Comparison of ENCODE assay signal across 12 mouse cellular contexts in the genomic region with DNA sequence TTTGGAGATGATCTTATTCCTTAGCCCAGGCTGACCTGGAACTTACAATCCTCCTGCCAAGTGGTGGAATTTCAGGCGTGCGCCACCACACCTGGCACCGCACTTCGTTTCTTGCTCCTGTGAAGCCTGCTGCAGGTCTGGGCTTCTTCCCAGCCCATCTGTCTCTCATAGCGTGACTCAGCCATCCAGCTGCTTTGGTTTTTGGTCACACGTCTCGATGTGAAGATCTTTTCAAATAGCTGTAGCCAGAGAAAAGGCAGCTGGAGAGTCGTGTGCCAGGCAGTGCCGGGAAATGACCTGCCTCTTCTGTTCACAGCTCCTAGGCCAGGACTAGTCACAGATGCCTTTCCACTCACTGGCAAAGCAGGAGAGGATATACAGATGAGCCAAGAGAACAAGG. TPM values are rescaled to one million over a fixed set of nuclear protein-coding genes. Genes with fewer than 3 reads are reported as not detected.
DNase-seq lines count a peak whose midpoint lies in the region; ATAC-seq and TF ChIP-seq lines count a peak whose summit lies in the region.
"Had no signal": no experiment of that assay in that cellular context is flagged by ENCODE, and none has a peak within 500 bp of the region (broad histone marks: within the 10 kb centered on the region; RNA-seq: fewer than 3 reads in every experiment).

No protein-coding gene starts in this region.

- no peaks in the 10 kb centered on the region for H3K36me3 ChIP-seq in hindbrain, postnatal 0 days (ENCODE audit: insufficient read depth, low read length)
- H3K36me3 ChIP-seq in hindbrain, embryonic 10.5 days, result no peaks in the 10 kb centered on the region
- no peaks in the 10 kb centered on the region for H3K36me3 ChIP-seq in embryonic facial prominence, embryonic 15.5 days
- no peaks in the 10 kb centered on the region for H3K36me3 ChIP-seq in forebrain, postnatal 0 days (ENCODE audit: insufficient read depth)
- H3K36me3 ChIP-seq: embryonic facial prominence, embryonic 13.5 days; heart, embryonic 15.5 days had no signal

- DNase-seq in hindbrain, postnatal 0 days (ENCODE audit: low spot score), result peak; percentile 38
- DNase-seq in hindbrain, embryonic 10.5 days (ENCODE audit: low spot score), result no peak
- DNase-seq in left cerebral cortex, adult 18-20 months (ENCODE audit: low spot score in 2 of 2), result peak; percentile 70 to 71
- peak; percentile 47 to 78 for DNase-seq in lung, postnatal 4 days
- no peak for DNase-seq in forebrain, postnatal 0 days
- DNase-seq in cerebellum, postnatal 4 days (ENCODE audit: low spot score in 2 of 2), result no peak
- DNase-seq in neural tube, embryonic 10.5 days (ENCODE audit: extremely low spot score, low spot score), result no peak
- DNase-seq: kidney, postnatal 25 days; thymus, postnatal 14 days had no signal

- 53% methylated on average over 9 of the region's 9 CpGs for WGBS in hindbrain, postnatal 0 days
- 72% methylated on average over 9 of the region's 9 CpGs for WGBS in hindbrain, embryonic 10.5 days
- 34% methylated on average over 9 of the region's 9 CpGs for WGBS in embryonic facial prominence, embryonic 15.5 days
- WGBS in forebrain, postnatal 0 days, result 57% methylated on average over 9 of the region's 9 CpGs

- no peak for TF ChIP-seq CTCF in hindbrain, postnatal 0 days (IDR thresholded peaks at IDR 0.05; ENCODE audit: low read depth)
- TF ChIP-seq CTCF in forebrain, postnatal 0 days (IDR thresholded peaks at IDR 0.05; ENCODE audit: low read depth), result no peak

- H3K4me3 ChIP-seq in hindbrain, postnatal 0 days (ENCODE audit: low read length), result no peak overlapping the region
- H3K4me3 ChIP-seq in hindbrain, embryonic 10.5 days, result no peak overlapping the region
- no peak overlapping the region for H3K4me3 ChIP-seq in embryonic facial prominence, embryonic 15.5 days (replicated peaks)
- H3K4me3 ChIP-seq in forebrain, postnatal 0 days (ENCODE audit: low read depth, low read length), result no peak overlapping the region
- H3K4me3 ChIP-seq: embryonic facial prominence, embryonic 13.5 days; heart, embryonic 15.5 days had no signal

- no peaks in the 10 kb centered on the region for H3K9me3 ChIP-seq in hindbrain, postnatal 0 days (ENCODE audit: low read length)
- H3K9me3 ChIP-seq in hindbrain, embryonic 10.5 days, result no peaks in the 10 kb centered on the region
- H3K9me3 ChIP-seq in embryonic facial prominence, embryonic 15.5 days (replicated peaks), result no peaks in the 10 kb centered on the region
- H3K9me3 ChIP-seq in forebrain, postnatal 0 days (ENCODE audit: low read length), result no peaks in the 10 kb centered on the region
- H3K9me3 ChIP-seq: embryonic facial prominence, embryonic 13.5 days; heart, embryonic 15.5 days had no signal

- no peaks in the 10 kb centered on the region for H3K4me1 ChIP-seq in hindbrain, postnatal 0 days (ENCODE audit: insufficient read depth, low read length)
- no peaks in the 10 kb centered on the region for H3K4me1 ChIP-seq in hindbrain, embryonic 10.5 days (replicated peaks)
- peaks cover 16% of the 10 kb centered on the region for H3K4me1 ChIP-seq in embryonic facial prominence, embryonic 15.5 days
- no peaks in the 10 kb centered on the region for H3K4me1 ChIP-seq in forebrain, postnatal 0 days (ENCODE audit: insufficient read depth)
- H3K4me1 ChIP-seq: heart, embryonic 15.5 days had no signal

- no peak overlapping the region for H3K9ac ChIP-seq in hindbrain, postnatal 0 days (replicated peaks; ENCODE audit: low read length)
- H3K9ac ChIP-seq in embryonic facial prominence, embryonic 15.5 days, result no peak overlapping the region
- H3K9ac ChIP-seq in forebrain, postnatal 0 days, result no peak overlapping the region
- H3K9ac ChIP-seq: embryonic facial prominence, embryonic 13.5 days; heart, embryonic 15.5 days had no signal

- no peak overlapping the region for H3K27ac ChIP-seq in hindbrain, postnatal 0 days
- H3K27ac ChIP-seq in hindbrain, embryonic 10.5 days, result no peak overlapping the region
- H3K27ac ChIP-seq in embryonic facial prominence, embryonic 15.5 days (replicated peaks), result peak overlapping the region; percentile 39; the same call in 1 of the 2 replicates
- H3K27ac ChIP-seq in forebrain, postnatal 0 days (ENCODE audit: low read depth, low read length), result no peak overlapping the region
- H3K27ac ChIP-seq: embryonic facial prominence, embryonic 13.5 days; heart, embryonic 15.5 days had no signal

- ATAC-seq in hindbrain, postnatal 0 days, result no peak
- no peak for ATAC-seq in embryonic facial prominence, embryonic 15.5 days (ENCODE audit: insufficient number of reproducible peaks, low FRiP score, low TSS enrichment, low read depth)
- no peak for ATAC-seq in forebrain, postnatal 0 days

- H3K4me2 ChIP-seq in hindbrain, postnatal 0 days (ENCODE audit: low read depth, low read length), result no peak overlapping the region
- no peak overlapping the region for H3K4me2 ChIP-seq in embryonic facial prominence, embryonic 15.5 days (replicated peaks)
- no peak overlapping the region for H3K4me2 ChIP-seq in forebrain, postnatal 0 days (ENCODE audit: low read depth)
- H3K4me2 ChIP-seq: embryonic facial prominence, embryonic 13.5 days; heart, embryonic 15.5 days had no signal

- no peaks in the 10 kb centered on the region for H3K27me3 ChIP-seq in hindbrain, postnatal 0 days (ENCODE audit: insufficient read depth, low read length)
- H3K27me3 ChIP-seq in hindbrain, embryonic 10.5 days (ENCODE audit: insufficient read depth, poor library complexity, severe bottlenecking), result peaks cover 4% of the 10 kb centered on the region; the same call in 1 of the 2 replicates
- H3K27me3 ChIP-seq in embryonic facial prominence, embryonic 15.5 days, result no peaks in the 10 kb centered on the region
- no peaks in the 10 kb centered on the region; the same call in 1 of the 2 replicates for H3K27me3 ChIP-seq in forebrain, postnatal 0 days (ENCODE audit: insufficient read depth, low read length)

RNA-seq across cellular contexts. Expression of a gene that starts 10.7 kb away (rescaled TPM):
- total RNA-seq in hindbrain, postnatal 0 days (2014; rRNA removed), result 12.3 and 15.1 TPM in 2 replicates
- polyA plus RNA-seq in hindbrain, postnatal 0 days (2015; fragmentation: Nextera tagmentation; extraction: Ambion mirVana), result 17.6 and 19.8 TPM in 2 replicates
- polyA plus RNA-seq in hindbrain, embryonic 10.5 days (2016; fragmentation: Nextera tagmentation; extraction: Ambion mirVana), result 20.9 and 22.5 TPM in 2 replicates
- polyA plus RNA-seq in embryonic facial prominence, embryonic 15.5 days (2015; fragmentation: Nextera tagmentation; extraction: Ambion mirVana), result 27.0 and 28.3 TPM in 2 replicates
- total RNA-seq in left cerebral cortex, adult 18-20 months (2021), result 10 to 100 TPM; 29.2 to 30.3 TPM
- 20.5 and 22.6 TPM in 2 replicates for total RNA-seq in forebrain, postnatal 0 days (2014; rRNA removed)
- 18.3 and 25.0 TPM in 2 replicates for polyA plus RNA-seq in forebrain, postnatal 0 days (2015; fragmentation: Nextera tagmentation; extraction: Ambion mirVana)

Comparison
In these comparisons a context has a peak if more than half of its experiments do, and no peak if none do; other contexts are left out.
1. DNase-seq: peak in hindbrain, postnatal 0 days (single experiment), left cerebral cortex, adult 18-20 months (2 of 2) and lung, postnatal 4 days (2 of 2); none in hindbrain, embryonic 10.5 days (single experiment), forebrain, postnatal 0 days (single experiment), cerebellum, postnatal 4 days (0 of 2) and neural tube, embryonic 10.5 days (single experiment).